Mouse (Mus musculus) heart, postnatal 10 days (tissue): ENCODE measurements around the gene Ccnb1. TPM values are rescaled to one million over a fixed set of nuclear protein-coding genes. Genes with fewer than 3 reads are reported as not detected.
"Not testable (repeated sequence)": the region's sequence is repeated elsewhere in the genome, so short reads cannot be mapped to it uniquely, and the experiment has no call there.

Experiments
- DNase-seq, 2 experiments: peaks; one replicate each; pipeline ENCODE4 v3.0.0; 2021
- intact Hi-C: fragments of 180-260 bp; cut with DNase I; formaldehyde crosslinking; loops from one replicate; pipeline ENCODE4 v1.15.1; 2025
- total RNA-seq, 2 experiments: library from RNA; stranded (reverse); gene quantifications; 2 replicates each; pipeline ENCODE4 v1.2.3; 2021

The Ccnb1 gene
- 10 to 100 TPM; 19.3 to 27.8 TPM for total RNA-seq

DNA sequence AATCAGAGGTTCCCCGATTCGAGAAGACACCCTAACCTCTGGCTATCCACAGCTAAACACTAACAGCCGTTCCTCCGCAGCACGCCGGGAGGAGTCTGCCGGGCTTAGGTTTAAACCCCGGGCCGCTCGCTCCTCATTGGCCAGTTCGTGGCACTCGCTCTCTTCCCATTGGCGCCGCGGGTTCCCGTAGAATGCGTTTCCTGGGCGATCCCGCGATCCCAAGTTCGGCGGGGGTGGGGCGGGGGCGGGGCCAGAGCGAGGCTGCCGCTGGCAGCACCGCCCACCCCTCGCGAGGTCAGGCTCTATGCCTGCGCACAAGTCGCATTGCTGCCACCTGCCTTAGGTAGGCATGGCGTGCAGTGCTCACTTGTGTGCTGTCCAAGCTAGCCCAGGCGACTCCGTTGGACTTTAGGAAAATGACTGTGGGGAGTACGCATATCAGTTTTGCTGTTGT, at the start of gene Ccnb1:
TSS of gene Ccnb1 (minus strand) at position 157 of the 454 bp plus-strand sequence.
- intact Hi-C loops, result no loop called here

DNA sequence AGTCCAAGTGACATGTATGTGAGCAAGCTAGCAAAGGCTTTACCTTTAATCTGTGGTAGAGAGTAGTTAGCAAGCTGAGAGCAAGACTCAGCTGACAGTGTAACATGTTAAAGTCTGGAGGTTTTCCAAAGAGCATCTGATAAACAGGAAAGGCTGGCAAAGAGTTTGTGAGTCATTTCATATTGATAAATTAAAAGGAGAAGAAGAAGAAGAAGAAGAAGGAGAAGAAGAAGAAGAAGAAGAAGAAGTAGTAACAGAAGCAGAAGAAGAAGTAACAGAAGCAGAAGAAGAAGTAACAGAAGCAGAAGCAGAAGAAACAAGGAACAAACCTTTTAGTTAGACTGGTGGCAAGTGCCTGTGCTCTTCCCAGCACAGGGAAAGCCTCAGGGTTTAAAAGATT, 48.4 kb upstream of the Ccnb1 start:
- intact Hi-C loops, result loop anchor here (5.0 kb wide), 1 partner anchor 868 kb away; no protein-coding TSS in a partner anchor
- DNase-seq, result no peak

More for the DNA sequence above, at the start of gene Ccnb1:
- peak; percentile 94 to 95 for DNase-seq

DNA sequence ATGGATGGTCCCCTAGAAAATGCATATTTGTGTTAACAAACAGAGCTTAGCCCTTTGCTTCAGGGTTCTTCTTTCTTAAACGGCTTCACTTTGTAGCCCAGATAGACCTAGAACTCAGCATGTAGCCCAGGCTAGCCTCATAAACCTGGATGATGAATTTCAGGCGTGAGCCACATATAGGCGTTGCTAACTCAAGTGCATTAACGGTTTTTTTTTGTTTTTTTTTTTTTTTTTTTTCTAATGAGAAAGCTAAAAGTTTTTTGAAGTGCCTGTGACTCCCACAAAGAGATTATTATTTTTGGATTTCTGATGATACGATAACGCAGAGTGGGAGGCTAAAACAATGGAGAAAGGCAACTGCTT, 47.3 kb upstream of the Ccnb1 start:
- DNase-seq, result no peak
- intact Hi-C loops, result loop anchor here (1.0 kb wide), 1 partner anchor 89 kb away; the partner anchor contains the start of gene Mrps36

DNA sequence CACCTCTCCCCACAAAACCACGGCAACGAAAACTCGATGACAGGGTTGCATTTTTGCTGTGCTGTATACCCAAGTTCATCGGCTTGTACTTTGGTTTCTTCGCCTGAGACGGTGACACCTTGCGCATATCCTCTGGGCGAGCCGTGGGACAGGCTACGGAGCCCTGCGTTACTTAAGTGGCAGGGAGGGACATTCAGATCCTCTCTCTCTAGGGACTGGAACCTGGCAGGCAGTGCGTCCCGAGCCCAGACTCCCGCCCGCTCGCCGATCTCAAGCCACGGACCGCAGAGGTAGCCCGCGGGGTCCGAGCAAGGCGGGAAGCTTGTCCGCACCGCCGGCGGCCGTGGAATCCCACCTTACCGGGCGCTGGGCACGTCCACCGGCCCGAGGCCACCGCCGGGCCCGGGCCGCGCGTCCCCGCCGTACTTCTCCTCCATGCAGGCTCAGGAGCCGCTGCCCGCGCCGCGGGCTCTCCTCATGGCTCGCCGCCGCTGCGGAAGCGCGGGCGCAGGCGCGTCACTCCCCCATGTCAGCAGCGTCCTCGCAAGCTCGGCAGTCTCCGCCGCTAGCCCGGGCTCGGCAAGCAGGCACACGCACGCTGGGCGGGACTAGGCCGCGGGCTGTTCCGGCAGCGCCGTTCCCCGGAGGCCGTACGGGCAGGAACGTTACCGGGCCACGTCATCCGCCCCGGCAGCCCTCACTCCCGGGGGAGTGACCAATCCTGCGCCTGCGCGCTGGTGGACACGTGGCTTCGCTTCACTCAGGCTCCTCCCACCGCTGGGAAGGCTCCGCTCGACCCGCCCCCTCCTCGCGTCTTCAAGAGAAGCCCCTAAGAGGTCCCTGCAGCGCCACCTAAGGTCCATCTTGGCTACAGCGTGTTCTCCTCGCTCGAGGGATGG, 46.6 kb upstream of the Ccnb1 start, which contains the start of gene Slc30a5:
TSS of gene Slc30a5 (minus strand) at position 687 of the 899 bp plus-strand sequence.
- peak; percentile 99 for DNase-seq
- intact Hi-C loops, result loop anchor here (1.0 kb wide), 1 partner anchor 89 kb away; the partner anchor contains the start of gene Mrps36

DNA sequence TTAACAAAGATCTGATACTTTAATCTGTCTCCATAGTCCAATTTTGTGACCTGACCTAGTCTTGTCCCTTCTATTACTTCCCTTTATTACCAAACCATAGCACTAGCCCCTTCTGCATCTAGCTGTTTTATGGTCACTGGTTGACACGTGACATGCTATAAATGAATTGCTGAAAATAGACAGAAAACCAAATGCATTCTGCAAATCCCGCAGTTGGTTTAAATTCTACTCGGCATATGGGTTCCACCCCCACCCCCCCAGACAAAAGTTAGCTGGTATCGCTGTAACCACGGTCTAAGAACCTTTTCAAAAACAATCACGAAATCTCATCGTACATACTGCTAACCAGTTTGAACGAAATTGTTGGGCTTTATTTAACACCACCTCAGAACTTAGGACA, 45.8 kb upstream of the Ccnb1 start:
- no peak for DNase-seq
- intact Hi-C loops, result no loop called here

DNA sequence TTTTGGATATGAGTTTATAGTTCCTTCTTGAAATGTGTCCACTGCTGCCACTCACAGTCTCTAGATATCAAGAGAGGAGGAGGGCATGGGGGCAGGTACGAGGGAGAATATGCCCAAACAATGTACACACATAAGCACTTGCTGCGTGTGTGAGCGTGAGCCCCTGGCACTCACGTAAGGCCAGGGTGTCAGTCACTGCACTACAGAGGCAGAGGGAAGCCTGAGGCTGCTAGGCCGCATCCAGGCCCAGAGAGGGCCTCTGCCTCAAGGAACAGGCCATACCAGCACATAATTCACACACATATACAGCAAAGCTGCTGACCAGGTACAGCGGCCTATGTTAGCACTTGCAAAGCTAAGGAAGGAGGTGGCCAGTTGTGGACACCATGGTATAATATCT, 44.8 kb upstream of the Ccnb1 start:
- DNase-seq, result no peak
- intact Hi-C loops, result no loop called here

DNA sequence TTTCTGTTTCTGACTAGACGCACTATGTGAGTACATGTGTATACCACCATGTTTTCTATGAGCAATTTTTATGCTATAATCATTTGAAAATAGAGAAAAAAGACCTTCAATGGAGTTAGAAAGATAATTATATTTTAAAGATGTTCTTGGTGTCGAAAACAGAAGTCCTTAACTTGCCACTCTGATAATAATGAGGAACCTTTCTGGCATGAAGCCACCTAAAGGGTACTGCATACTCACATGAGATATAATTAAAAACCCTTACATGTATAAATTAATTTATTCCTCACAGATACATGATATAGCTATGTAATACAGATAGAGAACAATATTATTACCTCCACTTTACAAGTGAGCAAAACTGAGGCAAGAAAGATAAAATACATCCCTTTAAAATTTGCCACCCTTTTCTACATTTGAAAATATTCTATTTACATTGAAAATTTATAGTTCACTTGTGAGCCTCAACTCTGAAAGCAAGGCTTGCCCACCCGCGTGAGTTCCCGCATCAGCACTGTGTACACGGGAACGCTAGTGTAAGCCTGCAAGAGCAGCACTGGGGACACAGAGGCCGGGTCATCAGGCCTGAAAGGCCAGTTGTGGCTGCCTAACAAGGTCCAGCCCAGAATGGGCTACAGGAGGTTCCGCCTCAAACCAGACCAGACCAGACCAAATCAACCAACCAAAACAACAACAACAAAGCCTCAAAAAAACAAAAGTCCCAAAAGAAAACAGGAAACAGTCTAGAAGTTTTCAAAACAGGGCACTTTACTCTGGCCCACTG, 39.4 kb upstream of the Ccnb1 start:
- intact Hi-C loops, result no loop called here
- DNase-seq, result no peak

DNA sequence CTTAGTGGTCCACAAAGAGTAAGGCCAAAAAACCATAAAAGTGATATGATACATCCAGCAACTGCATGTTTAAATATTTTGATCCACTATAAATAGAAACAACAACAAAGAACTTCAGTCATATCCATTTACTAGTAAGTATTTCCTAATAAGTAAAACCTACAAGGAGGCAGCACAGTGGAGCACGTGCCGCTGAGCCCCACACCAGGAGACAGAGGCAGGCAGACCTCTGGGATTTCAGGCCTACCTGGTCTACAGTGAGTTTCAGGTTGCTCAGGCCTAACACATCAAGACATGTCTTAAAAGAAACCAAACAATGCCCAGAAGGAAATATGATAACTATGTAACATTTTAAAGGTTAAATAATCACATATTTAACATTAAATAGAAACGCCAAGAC, 38.5 kb upstream of the Ccnb1 start:
- intact Hi-C loops, result no loop called here
- no peak for DNase-seq

DNA sequence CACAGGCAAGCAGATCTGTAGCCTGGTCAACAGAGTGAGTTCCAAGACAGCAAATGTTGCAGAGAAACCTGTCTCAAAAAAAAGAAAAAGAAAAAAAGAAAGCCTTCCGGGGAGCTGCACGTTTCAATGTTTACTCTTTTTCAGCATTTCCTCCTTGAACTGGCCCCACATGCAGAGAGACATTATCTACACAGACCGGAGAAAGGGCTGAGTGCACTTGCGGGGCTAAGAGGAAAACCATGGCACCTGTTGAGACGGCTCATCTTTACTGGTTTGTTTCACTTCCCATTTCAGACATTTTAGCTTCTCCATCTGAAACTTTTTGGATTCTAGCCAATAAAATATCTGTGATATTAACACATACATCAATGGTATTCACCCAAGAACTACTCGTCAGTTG, 37.9 kb upstream of the Ccnb1 start:
- intact Hi-C loops, result no loop called here
- DNase-seq, result no peak

DNA sequence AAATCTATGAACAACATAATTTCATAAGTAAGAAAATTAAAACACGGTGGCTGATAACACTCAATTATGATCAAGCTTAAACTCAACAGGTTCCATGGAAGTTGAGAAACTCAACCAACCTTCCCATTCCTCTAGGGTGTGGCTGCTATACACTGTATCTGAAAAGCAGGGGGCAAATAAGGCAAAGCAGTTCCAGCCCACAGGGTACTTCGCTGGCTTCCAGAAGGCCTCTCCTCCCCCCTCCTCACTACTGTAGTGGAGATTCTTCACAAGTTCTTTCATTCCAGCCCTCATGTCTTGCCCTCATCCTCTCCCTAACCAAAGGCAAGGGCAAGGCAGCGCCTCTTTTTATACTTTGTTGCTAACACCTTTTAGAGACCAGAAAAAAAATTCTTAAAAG, 37.5 kb upstream of the Ccnb1 start:
- DNase-seq, result no peak
- intact Hi-C loops, result no loop called here

DNA sequence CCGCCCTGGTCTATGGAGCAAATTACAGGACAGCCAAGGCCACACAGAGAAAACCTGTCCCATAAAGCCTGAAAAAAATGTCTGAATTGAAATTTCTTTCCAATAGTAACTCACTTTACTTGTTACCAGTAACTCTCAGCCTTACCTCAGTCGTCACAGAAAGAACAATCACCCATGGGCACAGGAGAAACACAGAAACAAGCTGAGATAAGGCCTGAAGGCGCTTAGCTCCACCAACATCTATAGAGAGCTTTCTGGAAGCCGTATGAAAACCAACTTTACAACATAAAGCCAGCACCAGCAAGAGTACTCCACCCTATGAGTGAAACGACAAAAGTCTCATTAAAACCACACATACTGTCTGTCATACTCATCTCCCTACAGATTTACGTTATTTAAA, 28.1 kb upstream of the Ccnb1 start:
- intact Hi-C loops, result no loop called here
- DNase-seq, result no peak

DNA sequence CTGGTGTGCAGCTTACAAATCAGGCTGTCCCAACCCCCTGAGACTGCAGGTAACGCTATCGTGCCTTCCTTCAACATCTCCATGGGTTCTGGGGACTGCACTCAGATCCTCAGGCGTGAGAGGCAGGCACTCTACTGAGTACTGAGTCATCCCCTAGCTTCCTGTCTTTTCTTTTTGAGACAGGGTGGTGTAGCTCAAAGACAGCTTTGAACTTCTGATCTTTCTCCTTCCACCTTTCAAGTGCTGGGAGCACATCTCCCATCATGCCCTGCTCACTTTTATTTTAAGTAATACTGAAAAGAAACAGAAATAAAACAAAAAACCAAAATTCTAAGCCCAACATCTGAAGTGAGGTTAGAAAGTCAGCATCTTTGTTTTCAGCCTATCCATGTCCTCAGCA, 19.4 kb upstream of the Ccnb1 start:
- no peak for DNase-seq
- intact Hi-C loops, result no loop called here

DNA sequence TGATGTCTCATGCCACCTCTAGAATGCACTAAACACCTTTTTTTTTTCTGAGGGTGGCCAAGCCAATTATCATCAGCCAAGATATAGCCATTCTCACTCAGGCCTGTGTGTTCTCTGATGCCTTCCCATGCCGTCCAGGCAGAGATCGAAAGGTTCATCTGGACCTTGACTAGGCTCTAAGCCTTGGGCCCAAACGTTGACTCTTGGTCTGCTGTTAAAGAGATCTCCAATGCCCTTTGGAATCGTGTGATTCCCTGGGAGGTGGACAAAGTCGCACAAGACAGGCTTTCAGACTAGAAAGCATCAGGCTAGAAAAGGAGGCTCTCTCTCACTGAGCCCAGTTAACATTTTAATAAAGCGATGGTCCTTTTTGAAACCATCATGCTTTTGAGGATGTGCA, 10.8 kb upstream of the Ccnb1 start:
- no peak for DNase-seq
- intact Hi-C loops, result no loop called here

DNA sequence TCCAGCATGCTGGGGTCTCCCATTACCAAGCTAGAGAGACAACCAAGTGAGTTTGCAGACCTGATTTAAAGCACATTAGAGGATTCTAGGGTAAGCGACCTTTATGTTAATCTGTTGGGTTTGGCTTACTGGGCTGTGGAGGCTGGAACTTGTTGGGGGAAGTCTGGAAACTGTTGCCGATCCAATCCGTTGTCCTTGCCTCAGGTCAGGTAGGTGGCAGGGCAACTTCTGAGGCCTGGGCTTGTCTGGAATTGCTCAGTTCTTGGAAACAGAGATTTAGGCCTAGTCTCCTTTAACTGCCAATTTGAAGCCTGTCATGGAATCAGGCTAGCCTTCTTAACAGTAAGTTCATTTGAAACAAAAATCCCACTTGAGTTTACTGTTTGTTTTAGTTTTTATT, 2.7 kb upstream of the Ccnb1 start:
- DNase-seq, result no peak
- intact Hi-C loops, result no loop called here

DNA sequence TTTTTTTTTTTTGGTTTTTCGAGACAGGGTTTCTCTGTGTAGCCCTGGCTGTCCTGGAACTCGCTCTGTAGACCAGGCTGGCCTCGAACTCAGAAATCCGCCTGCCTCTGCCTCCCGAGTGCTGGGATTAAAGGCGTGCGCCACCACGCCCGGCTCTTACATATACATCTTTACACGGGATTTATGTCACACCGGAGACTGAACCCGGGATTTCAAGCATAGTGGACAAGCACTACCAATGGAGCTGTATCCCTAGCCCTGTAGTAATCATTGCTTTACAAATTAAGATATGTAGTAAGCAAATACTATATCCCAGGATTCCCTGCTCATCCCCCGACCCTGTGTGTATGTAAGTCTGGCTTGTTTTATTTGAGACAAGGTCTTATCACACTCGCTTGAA, 1.7 kb upstream of the Ccnb1 start:
- DNase-seq, result not testable (repeated sequence)

DNA sequence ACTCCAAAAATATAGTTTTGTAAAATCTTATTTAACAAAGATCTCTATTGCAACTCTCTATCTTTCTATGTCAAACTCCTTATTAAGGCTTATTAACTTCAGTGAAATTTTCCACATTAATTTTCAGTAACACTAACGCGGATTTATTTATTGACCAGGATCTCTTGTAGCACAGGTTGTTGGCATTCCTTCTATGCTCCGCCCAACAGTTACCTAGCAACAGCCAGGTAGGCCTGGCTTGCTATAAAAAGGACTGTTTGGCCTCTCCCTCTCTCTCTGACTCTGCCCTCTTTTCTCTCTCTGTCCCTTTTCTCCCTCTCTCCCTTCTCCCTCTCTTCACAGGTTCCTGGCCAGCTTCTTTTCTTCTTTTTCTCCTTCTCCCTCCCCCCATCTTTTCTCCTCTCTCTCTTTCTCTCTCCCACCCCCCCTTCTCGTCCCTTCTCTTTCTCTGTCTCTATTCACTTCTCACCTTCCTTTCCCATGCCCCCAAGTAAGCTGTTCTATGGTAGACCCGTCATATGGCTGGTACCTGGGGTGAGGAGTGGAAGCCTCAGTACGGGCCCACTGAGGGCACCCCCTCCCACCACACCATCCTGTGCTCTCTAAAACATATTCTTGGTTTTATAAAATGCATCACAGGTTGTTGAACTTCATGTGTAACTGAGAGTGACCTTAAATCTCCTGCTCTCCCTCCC, 1.1 kb upstream of the Ccnb1 start:
- intact Hi-C loops, result no loop called here
- no peak for DNase-seq

More for the DNA sequence above, 1.7 kb upstream of the Ccnb1 start:
- intact Hi-C loops, result not testable (repeated sequence)

DNA sequence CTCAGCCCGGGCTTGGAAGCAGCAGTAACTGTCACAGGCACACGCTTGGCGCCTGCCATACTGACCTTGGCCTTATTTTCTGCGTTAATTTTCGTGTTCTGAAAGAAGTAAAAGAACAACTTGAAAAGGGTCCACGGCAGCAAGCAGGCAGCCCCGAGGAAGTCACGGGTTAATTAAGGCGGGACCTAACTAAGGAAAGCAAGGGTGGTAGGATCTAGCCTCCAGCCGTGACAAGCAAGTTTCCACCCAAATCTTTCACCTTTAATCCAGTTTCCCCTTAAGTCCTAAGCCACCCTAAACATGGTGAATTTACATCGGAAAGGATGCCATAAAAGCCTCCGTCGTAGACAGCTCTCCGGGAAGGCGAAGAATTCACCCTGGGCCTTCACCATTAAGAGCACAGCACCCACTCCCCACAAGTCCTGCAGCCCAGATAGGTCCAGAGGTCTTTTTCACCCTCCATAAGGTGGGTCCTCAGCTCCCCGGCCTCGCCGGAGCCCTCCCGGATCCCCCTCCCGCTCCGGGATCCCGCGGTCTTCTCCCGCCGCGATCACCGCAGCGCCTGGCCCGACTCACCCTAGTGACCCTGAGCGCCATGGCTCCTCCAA, 460 bp downstream of the Ccnb1 start:
- DNase-seq, result peak; percentile 4 to 11
- intact Hi-C loops, result no loop called here

DNA sequence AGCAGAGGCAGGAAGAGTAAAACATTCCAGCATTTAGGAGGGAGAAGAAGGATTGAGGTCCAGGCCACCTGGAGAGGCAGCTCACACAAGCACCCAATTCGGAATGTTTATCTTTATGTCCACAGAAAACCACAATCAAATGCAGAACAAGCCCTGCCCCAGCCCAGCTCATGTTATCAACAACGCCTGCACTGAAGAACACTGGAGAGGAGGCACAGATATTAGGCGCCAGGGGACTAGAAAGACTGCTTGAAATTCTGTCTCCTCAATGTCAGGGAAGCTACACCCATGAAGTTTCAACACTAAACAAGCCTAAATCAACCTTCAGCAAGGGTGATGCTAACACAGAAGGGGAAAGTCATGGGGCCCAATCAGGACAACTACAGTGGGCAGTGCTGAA, 8.9 kb downstream of the Ccnb1 start:
- intact Hi-C loops, result no loop called here
- DNase-seq, result no peak

DNA sequence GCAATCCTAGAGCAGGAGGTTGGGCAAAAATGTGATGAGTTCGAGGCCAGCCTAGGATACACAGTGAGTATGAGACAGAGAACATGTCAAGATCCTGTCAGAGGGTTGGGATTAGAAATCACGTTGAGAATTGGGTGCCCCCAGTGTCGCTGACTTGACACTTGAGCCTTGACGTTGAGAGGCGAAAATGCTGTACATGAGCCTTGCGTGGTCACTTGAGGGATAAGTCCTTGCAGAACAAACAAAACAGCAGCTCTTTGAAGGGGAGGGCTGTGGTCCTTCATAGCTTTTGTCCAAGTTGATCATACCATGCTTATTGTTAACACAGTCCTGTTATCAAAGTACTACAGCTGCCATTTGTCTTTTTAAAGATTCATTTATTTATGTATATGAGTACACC, 9.7 kb downstream of the Ccnb1 start:
- no peak for DNase-seq
- intact Hi-C loops, result no loop called here

DNA sequence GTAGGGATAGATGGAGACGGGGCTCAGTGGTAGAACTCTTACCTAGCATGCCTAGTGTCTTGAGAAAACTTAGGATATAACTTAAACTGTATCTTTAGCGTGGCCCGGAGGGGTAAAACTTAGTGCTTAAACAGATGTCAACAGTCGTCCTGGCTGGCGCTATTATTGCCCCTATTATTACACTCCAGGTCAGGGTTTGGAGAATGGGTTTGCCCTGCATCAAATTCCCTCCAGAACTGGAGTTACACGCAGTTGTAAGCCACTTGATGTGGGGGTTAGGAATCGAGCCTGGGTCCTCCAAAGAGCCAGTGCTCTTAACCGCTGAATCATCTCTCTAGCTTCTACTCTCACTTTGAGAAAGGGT, 10.3 kb downstream of the Ccnb1 start:
- intact Hi-C loops, result no loop called here

More for the DNA sequence above, 10.3 kb downstream of the Ccnb1 start:
- no peak for DNase-seq
